Mouse (Mus musculus) kidney, postnatal 10 days (tissue): ENCODE data around the gene Zscan21.
"Not testable (repeated sequence)": the region's sequence is repeated elsewhere in the genome, so short reads cannot be mapped to it uniquely, and the experiment has no call there.

Experiments
- DNase-seq: peaks from one replicate; pipeline ENCODE4 v3.0.0; 2021; ENCODE audit warnings: mixed read lengths

The Zscan21 gene

GRCm38 (mm10) chr5:138116255-138117198 is at the start of gene Zscan21:
Gene Zscan21 (plus strand): TSS chr5:138116903.
- peak; percentile 94 for DNase-seq

GRCm38 (mm10) chr5:138073803-138074202 is 42.9 kb upstream of the Zscan21 start:
- DNase-seq, result no peak

- peak; percentile 33 for DNase-seq
Measured at GRCm38 (mm10) chr5:138075684-138076083, 41.0 kb upstream of the Zscan21 start.

- DNase-seq, result no peak
Measured at GRCm38 (mm10) chr5:138076148-138076547, 40.6 kb upstream of the Zscan21 start.

GRCm38 (mm10) chr5:138080456-138080855 is 36.2 kb upstream of the Zscan21 start:
- no peak for DNase-seq

- DNase-seq, result no peak
Measured at GRCm38 (mm10) chr5:138081446-138081845, 35.3 kb upstream of the Zscan21 start.

- no peak for DNase-seq
Measured at GRCm38 (mm10) chr5:138083318-138083900, 33.3 kb upstream of the Zscan21 start.

GRCm38 (mm10) chr5:138083936-138084335 is 32.8 kb upstream of the Zscan21 start:
- no peak for DNase-seq

GRCm38 (mm10) chr5:138084507-138084906 is 32.2 kb upstream of the Zscan21 start:
- no peak for DNase-seq

GRCm38 (mm10) chr5:138084996-138085395 is 31.7 kb upstream of the Zscan21 start, which contains the start of gene Zkscan1:
Gene Zkscan1 (plus strand): TSS chr5:138085084.
- peak; percentile 86 for DNase-seq

GRCm38 (mm10) chr5:138085421-138085911 is 31.2 kb upstream of the Zscan21 start:
- DNase-seq, result peak; percentile 33

- no peak for DNase-seq
Measured at GRCm38 (mm10) chr5:138086842-138087241, 29.9 kb upstream of the Zscan21 start.

GRCm38 (mm10) chr5:138088366-138088765 is 28.3 kb upstream of the Zscan21 start:
- no peak for DNase-seq

GRCm38 (mm10) chr5:138089108-138089551 is 27.6 kb upstream of the Zscan21 start:
- DNase-seq, result peak; percentile 51

GRCm38 (mm10) chr5:138090271-138090670 is 26.4 kb upstream of the Zscan21 start:
- peak; percentile 32 for DNase-seq

GRCm38 (mm10) chr5:138090737-138091136 is 26.0 kb upstream of the Zscan21 start:
- DNase-seq, result no peak

GRCm38 (mm10) chr5:138092771-138093170 is 23.9 kb upstream of the Zscan21 start:
- DNase-seq, result no peak

GRCm38 (mm10) chr5:138094474-138094873 is 22.2 kb upstream of the Zscan21 start:
- DNase-seq, result no peak

GRCm38 (mm10) chr5:138104976-138105375 is 11.7 kb upstream of the Zscan21 start:
- DNase-seq, result no peak

GRCm38 (mm10) chr5:138107130-138107529 is 9.6 kb upstream of the Zscan21 start:
- no peak for DNase-seq

GRCm38 (mm10) chr5:138109847-138110396 is 6.8 kb upstream of the Zscan21 start:
- DNase-seq, result not testable (repeated sequence)

- DNase-seq, result no peak
Measured at GRCm38 (mm10) chr5:138117199-138118015, 704 bp downstream of the Zscan21 start.
